Mouse (Mus musculus): ENCODE measurements around the gene Sema4c.

The Sema4c gene

DNA sequence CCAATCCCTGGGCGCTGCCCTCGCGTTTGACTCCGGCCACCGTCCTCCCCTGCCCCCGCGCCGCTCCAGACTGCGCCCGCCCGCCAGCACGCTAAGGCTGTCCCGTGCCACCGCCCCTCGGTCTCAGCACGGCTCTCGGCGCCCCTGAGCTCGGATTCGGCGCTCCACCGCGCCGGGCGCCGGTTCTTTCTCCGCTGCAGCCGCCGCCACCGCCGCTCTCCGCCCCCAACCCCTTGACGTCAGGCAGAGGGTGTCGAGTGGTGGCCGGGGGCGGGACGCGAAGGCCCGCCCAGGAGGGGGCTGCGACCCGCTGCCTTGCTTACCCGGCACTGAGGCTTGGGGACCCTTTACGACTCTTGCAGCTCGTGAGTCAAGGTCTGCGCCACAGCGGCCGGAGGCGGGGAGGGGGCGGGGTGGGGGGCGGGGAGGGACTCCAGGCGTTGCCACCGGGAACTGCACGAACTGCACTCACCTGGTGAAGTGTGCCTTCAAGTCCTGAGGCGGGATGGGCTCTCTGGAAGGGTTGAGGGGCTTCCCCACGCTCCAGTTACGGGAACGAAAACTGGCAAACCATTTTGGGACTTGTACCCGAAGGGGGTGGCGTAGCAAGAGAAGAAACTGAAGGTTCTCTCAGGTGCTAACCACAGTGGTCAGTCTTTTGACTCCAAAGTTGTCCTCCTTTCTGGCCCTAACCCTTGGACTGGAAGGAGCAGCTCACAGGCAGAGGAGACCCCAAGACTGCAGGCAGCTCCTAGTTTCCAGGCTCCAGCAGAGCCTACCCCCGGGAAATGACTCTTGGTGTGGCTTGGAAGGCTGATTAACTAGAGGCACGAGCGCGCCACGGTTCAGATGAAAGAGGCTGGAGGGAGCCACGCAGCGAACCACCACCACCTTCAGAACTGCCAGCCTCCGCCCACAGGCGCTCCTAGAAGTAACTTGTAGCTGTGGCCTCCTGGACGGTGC lies at the start of gene Sema4c:
TSS of gene Sema4c (minus strand) at position 319 of the 963 bp plus-strand sequence.
- in situ Hi-C loops (cut with MboI, MseI), result no loop called here

DNA sequence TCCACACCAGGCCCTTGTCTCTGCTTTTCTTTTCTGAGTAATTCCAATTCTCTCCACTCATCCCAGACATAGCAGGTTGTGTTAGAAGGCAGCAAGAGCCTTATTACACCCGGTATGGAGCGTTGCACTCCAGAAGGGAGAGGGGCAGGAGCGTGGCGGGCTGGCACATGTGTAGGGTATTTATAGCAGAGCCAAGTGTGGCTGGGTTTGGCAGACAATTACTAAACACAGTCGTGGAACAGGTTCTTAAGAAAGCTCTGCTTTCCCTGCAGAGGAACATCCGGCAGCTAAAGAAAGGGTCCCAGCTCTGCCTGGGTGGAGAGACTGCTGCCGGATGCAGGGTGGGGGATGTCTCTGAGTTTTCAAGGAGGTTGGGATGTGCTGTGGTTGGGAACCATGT lies 48.8 kb upstream of the Sema4c start:
- in situ Hi-C loops (cut with MboI, MseI), result loop anchor here in 1 of 2 experiments (10.0 kb wide), 1 partner anchor 768 kb away; no protein-coding TSS in a partner anchor

DNA sequence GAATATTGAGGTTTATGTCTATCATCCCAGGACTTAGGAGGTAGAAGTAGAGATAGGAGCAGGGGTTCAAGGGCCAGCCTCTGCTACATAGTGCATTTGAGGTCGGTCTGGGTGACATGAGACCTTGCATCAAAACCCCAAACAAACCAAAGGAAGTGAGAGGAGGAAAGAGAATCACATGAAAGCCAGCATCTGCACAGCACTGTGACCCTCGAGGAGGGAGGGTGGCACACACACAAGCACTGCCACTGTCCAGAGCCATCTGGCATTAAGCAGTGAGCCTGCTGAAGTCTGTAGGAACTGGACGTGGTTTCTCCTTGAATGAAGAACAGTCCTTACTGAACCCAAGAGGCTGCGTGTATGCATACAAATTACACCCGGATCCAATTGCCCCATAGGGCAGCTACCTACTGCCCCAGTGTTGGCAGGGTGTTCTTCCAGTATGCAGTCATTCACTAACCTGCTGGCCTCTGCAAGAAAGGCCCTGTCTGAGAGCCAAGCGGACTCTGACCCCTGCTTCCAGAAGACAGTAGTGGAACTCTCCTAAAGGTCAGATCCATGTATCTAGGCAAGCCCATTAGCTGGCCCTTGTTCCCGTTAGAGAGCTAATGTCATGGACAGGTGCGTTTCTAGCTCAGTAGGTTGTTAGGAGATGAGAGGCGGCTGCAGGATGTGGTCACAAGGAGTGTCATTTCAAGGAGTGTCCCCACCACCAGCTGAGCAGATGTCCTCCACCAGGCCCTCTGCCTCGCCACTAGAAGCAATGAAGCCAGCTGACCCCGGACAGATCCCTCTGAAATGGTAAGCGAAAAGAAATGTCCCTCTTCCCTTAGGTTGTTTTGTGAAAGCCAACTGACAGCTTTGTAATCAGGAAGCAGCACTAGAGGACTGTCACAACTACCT lies 46.4 kb upstream of the Sema4c start:
- in situ Hi-C loops (cut with MboI, MseI), result loop anchor here in 1 of 2 experiments (10.0 kb wide), 1 partner anchor 770 kb away; no protein-coding TSS in a partner anchor

DNA sequence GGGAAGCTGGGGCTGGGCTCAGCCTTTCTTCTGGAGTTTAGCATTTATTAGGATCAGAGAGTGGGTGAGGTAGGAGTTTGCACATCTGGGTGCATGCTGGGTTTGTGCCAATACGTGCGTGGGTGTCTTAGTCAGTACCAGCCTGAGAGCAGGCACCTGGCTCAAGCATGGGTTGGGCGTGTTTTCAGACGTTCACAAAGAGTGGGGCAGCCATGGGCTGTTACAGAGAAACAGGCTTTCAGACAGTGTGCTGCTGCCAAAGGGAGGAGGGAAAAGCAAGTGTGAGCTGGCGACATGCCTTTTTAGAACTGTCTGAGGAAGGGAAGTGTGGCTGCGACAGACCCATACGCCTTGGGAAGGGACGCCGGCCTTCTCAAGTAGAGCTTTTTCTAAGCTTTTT lies 45.2 kb upstream of the Sema4c start:
- in situ Hi-C loops (cut with MboI, MseI), result loop anchor here in 1 of 2 experiments (10.0 kb wide), 1 partner anchor 771 kb away; no protein-coding TSS in a partner anchor

DNA sequence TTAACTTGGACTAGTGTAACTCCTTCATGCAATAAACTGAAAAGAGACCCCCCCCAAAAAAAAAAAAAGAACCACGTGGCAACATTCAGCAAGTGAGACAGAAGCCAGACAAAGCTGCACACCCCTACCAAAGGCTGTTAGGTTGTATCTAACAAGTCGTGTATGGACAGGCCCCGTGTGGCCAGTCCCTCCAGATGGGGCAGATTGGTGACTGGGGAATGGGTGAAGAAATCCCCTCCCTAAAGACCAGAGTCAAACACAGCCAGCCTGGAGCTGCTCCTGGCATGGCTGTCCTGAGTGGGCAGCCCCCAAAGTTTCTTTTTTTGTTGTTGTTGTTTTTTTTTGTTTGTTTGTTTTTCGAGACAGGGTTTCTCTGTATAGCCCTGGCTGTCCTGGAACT lies 44.1 kb upstream of the Sema4c start:
- in situ Hi-C loops (cut with MboI, MseI), result loop anchor here in 1 of 2 experiments (10.0 kb wide), 1 partner anchor 773 kb away; no protein-coding TSS in a partner anchor

DNA sequence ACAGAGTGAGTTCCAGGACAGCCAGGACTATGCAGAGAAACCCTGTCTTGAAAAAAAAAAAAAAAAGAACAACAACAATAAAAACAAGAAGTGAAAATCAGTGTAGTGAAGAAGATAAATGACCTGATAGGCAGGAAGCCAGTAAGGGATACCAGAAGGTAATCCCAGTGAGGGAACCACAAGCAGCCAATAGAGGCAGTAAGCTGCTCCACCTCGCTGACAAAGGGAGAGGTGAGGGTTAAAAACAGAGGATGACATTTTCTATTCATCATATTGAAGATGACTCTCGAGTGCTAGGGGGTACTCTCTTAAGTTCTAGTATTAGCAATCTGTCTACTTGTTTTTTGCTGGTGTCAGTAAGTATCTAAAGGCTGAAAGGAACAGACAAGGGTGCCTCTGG lies 40.3 kb upstream of the Sema4c start:
- in situ Hi-C loops (cut with MboI, MseI), result no loop called here

DNA sequence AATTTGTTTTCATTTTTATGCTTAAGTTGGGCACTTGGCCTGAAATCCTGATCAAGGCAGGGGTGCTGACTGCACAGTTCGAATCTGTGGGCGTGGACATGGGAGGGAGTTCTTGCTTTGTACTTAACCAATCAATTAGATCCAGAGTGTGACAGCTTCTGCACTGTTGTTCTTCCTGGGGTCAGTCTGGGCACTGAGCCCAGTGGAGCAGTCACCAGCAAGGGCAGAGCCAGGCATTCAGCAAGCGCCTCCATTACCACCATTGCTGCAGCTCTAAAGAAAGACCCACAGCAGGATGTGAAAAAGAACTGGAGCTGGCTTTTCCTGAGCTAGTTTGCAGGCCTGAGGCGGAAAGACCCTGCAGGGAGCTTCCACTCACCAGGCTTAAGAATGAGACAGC lies 38.0 kb upstream of the Sema4c start:
- in situ Hi-C loops (cut with MboI, MseI), result no loop called here

DNA sequence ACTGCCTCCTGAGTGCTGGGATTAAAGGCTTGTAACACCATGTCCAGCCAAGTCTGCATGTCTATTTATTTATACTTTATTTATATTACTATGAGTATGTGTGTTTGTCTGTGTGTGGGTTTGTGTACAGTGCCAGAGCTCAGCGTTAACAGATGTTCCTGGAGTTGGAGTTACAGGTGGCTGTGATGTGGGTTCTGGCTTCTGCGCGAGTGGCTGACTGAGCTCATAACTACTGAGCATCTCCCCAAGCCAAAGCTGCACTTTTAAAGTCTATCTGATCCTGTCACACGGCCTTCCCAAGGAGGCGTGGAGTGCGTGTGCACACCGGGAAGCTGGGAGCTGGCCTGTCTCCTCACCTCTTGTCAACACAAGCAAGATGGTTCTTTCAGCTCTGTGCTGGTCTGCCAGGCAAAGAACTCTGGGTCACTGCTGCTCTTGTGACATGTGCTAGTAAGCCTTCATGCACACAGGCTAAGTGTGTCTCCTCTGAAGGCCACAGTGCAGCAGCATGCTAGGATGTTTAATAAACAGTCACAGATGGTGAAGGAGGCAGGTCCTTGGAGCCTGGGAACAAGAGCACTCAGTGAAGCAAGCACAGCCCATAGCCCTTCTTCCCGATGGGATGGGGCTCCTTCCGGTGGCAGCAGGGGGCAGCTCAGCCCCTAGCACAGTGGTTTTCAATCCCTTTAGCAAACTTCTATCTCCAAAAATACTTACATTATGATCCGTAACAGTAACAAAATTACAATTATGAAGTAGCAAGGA lies 37.2 kb upstream of the Sema4c start:
- in situ Hi-C loops (cut with MboI, MseI), result no loop called here

DNA sequence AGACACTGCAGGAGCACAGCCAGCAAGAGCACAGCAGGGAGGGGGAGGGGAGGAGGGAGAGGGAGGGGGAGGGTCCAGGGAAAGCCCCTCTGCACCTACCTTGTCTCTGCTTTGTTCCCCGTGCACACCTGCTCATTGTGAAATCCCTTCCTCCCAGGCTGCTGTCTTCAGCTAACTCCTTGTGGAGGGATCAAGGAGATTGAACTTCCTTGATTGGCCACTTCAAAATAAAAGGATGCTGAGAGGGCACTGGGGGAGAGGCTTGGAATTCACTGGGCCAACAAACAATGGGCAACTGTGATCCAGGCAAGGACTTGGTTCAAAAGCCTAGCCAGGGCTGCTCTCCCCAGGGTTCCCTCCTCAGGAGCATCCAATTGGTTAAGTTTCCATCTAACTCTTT lies 35.0 kb upstream of the Sema4c start:
- in situ Hi-C loops (cut with MboI, MseI), result no loop called here

DNA sequence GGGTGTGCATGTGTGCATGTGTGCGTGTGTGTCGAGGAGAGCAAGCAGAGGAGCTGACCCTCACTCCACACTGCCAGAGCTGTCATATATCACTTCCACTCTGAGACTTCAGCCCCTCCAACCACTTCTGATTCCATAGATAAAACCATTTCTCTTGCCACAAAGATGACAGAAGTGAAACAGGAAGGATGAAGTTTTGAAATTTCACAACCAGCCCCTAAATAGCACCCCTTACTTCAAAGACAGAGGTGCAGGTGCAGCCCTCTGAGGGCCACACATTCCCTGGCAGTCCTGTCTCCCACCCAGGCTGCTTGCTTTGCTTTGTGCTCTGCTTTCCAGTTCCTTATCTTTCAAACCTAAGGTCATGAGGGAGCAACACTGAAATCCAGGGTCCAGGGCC lies 33.3 kb upstream of the Sema4c start:
- in situ Hi-C loops (cut with MboI, MseI), result no loop called here

DNA sequence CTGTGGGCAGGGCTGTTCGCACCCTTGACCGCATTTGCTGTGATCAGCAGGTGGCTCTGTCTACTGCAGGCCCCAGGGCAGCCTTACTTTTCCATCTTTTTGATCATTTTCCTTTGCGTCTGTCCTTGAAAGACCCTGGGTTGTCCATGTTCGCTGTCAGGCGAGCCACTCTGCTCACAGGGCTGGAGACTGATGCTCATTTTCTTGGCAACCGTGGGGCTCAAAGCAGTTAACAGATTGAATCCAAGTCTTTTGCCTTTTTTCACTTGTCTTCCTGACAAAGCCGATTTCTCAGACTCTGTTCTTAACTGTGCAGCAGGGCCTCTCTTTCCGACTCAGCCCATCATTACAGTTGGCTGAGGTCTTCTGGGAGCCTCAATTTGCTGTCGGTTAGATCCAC lies 32.5 kb upstream of the Sema4c start:
- in situ Hi-C loops (cut with MboI, MseI), result no loop called here

DNA sequence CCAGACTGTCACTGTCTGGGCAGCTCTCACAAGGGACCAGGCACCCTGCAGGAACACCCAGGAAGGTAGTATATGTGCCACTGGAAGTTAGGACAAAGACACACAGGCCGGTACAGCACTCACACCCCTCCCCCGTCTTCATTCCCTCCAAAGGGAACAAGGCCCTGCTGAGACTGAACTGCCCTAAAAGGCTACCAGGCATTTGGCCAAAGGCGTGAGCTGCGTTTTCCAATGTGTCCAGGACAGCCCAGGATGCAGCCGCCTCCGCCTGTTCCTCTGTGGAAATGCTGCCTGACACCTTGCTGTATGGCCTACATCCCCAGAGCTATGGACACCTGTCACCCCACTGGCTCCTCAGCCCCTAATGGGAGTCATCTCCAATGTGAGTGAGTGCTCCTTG lies 31.3 kb upstream of the Sema4c start:
- in situ Hi-C loops (cut with MboI, MseI), result no loop called here

DNA sequence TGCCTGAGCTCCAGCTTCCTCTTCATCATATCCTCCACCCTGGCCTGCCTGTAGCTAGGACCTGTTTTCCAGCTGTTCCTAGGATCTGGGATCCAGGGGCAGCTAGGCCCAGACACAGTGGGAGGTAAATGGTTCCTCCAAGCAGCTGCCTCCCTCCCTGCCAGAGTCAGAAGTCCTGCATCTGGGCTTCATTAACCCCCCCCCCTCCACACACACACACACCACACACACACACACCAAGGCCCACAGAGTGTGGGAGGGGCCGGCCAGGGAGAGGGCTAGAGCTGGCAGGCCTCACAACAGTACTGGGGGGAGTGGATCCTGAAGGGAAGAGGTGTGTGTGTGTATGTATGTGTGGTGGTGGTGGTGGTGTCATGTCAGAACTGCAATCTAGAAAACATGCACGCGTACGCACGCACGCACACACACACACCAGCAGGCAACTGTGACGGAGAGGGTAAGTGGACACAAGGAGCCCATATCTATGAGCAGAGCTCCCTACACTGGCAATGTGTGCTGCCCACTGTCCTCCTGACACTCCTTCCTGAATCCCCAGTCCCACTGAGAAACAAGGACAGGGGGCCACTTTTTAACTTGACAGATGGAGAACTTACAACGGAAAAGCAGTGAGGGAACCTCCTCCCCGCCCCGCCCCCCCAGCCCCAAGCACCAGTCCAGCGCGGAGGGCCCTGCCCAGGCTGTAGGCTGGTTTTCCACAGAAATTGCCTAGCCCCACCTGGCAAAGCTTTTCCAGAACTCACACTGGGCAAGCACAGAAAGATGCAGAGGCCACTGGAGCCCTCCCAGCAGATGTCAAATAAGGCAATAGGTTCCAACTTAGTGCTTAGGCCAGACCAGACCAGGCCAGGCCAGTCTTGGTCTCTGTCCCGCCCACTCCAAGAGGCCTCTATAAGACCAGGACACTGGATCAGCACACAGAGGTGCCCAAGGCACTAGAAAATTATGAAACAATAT lies 30.6 kb upstream of the Sema4c start:
- in situ Hi-C loops (cut with MboI, MseI), result no loop called here

DNA sequence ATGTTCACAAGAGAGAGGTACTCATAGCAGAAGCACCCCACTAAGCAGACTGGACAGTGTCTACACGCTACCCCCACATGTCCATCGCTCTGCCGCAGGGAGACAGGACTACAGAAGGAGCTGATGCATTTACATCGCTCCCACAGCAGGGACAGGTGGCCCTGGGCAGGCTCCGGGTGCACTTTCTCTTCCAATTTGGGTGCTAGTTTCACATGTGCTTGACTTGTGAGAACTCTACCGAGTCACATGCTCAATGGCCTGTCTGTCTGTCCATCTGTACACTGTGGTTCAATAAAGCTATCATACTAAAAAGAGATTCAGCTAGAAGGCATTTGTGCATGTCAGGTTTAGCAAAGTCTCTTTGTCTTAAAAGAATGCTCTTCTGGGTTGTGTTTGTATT lies 29.7 kb upstream of the Sema4c start:
- in situ Hi-C loops (cut with MboI, MseI), result no loop called here

DNA sequence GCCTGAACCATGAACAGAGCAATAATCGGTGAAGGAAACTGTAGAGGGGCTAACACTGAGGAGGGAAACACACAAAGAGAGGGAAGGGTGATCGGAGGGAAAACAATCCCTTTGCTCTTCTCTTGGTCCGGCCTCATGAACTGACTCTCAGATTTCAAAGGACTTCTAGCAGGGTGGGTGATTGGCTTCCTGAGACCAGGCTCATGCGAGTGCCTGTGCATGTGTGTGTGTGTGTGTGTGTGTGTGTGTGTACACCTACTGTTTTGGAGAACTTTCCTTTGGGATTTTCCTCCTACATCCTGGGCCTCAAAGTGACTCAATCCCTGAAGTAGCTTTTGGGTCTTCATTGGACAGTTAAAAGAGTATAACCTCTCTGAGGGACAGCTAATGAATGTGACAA lies 28.1 kb upstream of the Sema4c start:
- in situ Hi-C loops (cut with MboI, MseI), result no loop called here

DNA sequence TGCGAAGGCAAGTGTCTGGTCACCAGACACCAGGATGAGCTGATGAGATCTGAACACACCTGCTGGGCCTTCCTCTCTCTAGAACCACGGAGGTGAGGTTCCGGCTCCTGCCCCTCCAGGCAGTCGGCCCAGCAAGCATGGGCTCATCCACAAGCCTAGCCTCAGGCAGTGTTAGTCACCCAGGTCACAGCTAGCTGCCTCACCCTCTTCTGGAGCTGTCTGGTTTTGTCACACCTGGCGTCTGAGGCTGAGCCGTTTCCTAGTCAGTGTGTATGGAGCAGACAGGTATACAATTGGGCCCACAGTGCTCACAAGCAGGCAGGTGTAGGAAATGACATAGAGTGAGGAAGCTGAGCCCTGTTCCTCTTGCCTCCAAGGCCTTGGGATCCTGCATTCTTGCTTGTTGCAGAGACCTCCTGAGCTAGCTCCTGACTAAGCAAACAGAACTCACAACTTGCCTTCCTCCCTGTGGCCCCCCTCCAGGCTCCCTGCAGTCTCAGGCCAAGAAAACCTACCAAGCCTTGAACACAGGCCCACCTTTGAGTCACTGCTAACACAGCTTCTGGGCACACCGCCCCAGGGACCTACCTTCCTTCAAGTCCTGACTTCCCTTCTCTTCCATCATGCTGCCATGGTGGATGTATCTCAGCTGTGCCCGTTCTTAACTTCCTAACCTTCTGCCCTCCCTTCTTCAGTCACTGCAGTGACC lies 25.4 kb upstream of the Sema4c start:
- in situ Hi-C loops (cut with MboI, MseI), result no loop called here

DNA sequence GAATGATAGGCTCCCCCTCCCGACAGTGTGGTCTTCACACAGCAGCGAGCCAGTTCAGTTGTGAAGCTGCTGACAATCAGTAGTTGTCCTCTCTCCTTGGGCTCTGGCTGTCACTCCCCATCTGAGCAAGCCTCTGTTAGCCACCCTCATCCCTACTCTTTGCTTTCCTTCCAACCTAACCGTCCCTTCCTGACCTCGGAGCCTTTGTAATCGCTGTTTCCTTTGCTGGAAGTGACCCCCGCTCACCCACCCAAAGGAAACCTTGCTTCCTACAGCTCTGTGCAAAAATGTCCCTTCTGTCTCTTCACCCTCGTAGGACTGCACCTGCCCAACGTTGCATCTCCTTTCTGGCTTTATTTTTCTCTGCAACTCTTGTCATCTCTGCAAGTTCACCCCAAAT lies 24.1 kb upstream of the Sema4c start:
- in situ Hi-C loops (cut with MboI, MseI), result no loop called here

DNA sequence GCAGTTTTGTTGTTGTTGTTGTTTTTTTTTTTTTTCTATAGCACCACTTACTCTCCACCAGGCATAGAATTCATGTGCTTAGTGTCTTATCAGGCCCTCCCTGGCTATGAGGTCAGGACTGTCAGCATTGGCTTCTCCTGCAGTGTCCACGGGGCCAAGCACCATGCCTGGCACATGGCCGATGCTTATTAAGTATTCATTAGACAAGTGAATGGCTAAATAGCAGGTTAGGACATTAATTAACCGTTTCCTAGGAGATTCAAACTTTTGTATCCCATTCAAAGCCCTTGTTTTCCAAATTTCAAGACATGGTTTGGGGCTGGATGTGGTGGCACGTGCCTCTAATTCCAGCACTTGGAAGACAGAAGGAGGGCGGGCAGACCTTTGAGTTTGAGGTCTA lies 23.1 kb upstream of the Sema4c start:
- in situ Hi-C loops (cut with MboI, MseI), result no loop called here

DNA sequence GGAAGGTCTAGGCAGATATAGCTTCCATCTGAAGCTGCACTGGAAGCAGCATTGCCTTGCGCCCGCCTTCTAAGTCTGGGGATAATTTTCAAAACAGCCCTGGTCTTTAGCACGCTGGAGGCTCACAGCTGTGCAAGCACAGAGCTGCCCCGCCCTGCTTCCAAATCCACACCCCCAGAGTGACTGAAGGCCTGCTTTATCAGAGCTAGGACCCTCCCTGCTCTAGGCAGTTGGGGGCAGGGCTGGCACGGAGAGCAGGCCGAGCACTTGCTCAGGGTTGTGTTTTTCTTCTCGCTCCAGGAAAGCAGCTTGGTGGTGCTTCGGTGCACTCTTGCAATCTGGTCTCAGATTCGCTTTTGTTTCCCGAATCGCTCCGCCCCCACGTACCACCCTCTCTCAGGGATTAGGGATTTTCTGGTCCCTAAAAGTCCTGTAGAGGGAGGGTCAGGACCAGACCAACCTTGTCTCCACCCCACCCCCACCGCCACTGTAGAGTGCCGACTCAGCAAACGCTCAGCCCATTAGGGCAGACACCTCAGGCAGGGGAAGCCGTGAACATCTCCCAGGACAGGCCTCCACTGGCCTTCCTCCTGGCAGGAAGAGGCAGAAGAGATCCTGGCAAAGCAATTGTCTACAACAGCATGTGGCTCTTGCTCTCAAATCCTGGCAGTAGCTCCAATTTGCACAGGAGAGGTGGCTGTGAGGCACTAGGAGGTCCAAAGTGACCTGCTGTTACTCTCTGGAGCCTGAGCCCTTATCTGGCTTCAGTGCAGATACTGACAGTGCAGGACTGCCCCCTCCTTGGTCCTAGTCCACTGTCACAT lies 22.4 kb upstream of the Sema4c start:
- in situ Hi-C loops (cut with MboI, MseI), result no loop called here
